Mouse (Mus musculus): Measurements from ENCODE around the gene Pltp. TPM values are rescaled to one million over a fixed set of nuclear protein-coding genes. Genes with fewer than 3 reads are reported as not detected.
"Not testable (repeated sequence)": the region's sequence is repeated elsewhere in the genome, so short reads cannot be mapped to it uniquely, and the experiment has no call there.

Pltp gene
- polyA plus RNA-seq, 1 experiment from 2014 or later: 538 TPM

DNA sequence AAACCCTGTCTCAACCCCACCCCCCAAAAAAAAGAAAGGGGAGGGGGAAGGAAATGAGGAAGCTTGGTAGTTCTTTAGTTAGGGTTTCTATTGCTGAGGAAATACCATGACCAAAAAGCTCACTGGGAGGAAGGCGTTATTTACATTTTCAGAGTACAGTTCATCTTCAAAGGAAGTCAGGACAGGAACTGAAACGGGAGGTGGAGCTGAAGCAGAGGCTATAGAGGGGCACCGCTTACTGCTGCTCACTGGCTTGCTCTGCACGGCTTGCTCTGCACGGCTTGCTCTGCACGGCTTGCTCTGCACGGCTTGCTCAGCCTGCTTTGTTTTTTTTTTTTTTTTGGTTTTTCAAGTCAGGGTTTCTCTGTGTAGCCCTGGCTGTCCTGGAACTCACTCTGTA is 11.0 kb upstream of the Pltp start:
- Histone ChIP-seq H3K36me3 (ENCODE audit: inconsistent target) (no peaks in the 10 kb centered on the region), H3K27ac (peak overlapping the region; percentile 96), H3K79me2 (ENCODE audit: inconsistent target) (no peaks in the 10 kb centered on the region), H3K4me3 (ENCODE audit: inconsistent target) (no peak overlapping the region)
- 2% methylated on average over 7 of the region's 7 CpGs for WGBS (ENCODE audit: missing documents)

DNA sequence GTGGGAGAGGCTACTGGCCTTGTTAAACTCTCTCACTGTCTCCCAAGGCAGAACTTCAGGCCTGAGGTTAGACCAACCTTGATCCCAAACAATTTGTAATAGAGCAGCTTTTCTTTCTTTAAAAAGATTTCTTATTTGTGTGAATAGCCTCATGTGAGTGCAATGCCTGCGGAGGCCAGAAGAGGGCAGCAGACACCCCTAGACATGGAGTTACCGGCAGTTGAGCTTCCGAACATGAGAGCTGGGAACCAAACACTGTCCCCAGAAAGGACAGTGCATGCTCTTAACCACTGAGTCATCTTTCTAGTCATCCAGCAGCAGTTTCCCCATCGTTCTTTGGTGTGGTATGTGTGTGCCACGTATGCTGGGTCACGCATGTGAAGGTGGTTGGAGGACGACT is 10.1 kb upstream of the Pltp start:
- Histone ChIP-seq H3K4me3 (ENCODE audit: inconsistent target) (no peak overlapping the region), H3K79me2 (ENCODE audit: inconsistent target) (no peaks in the 10 kb centered on the region), H3K27ac (peak overlapping the region; percentile 96), H3K36me3 (ENCODE audit: inconsistent target) (no peaks in the 10 kb centered on the region)
- 98% methylated on average over 7 of the region's 7 CpGs for WGBS (ENCODE audit: missing documents)

DNA sequence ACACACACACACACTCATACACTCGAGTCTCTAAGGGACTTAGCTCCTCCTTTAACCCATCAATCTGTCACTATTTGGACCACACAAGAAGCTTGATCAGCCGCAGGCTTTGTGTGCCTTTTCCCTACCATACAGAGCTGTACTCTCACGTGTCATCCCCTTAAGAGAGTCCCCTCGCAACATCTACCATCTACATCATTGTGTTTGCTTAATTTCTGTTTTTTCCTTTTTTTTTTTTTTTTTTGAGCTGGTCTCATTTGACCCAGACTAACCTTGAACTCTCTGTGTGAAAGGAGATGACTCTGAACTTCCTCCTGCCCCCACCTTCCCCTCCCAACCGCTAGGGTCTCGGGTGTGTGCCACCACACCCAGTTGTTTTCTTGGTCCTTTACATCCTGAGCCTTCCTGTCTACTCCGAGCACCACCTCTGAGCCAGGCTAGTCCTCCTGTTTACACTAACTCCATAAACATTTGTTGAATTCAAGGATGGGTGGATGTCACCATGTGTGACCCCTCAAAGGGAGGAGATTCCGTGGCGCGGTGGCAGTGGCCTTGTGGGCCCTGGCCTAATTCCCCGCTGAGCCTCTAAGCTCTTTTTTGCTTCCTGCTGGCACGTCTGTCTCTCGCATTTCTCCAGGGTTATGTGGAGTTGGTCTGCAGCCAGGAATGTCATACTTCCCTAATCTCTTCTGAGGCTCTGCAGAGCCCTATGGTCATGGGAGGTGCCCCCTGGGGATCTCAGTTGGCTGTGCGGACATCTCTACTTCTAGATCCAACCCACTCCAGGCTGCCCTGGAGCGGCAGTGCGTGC is 9.4 kb upstream of the Pltp start:
- 20% methylated on average over 16 of the region's 16 CpGs for WGBS (ENCODE audit: missing documents)
- Histone ChIP-seq H3K79me2 (ENCODE audit: inconsistent target) (no peaks in the 10 kb centered on the region), H3K27ac (peak overlapping the region; percentile 96), H3K4me3 (ENCODE audit: inconsistent target) (no peak overlapping the region), H3K36me3 (ENCODE audit: inconsistent target) (no peaks in the 10 kb centered on the region)

DNA sequence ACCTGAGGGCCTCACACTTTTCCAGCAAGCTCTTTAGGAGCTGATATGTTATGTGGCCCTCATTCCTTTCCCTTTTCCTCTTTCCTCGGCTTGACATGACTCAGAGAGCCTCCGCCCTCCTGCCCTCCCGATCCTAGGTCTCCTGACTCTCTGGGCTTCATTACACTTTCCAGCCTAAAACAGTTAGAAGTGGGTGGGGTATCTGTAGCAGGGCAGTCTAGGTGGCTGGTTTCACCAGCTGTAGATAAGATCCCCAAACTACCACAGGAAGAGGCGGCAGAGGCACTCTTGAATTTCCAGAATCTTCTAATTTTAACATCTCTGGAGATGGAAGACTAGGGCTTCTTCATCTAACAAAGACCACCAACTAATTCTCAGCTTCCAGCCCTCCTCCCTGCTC is 7.1 kb upstream of the Pltp start:
- 70% methylated on average over 4 of the region's 4 CpGs for WGBS (ENCODE audit: missing documents)
- Histone ChIP-seq H3K4me3 (ENCODE audit: inconsistent target) (no peak overlapping the region), H3K36me3 (ENCODE audit: inconsistent target) (no peaks in the 10 kb centered on the region), H3K27ac (peak overlapping the region; percentile 17; the same call in 1 of the 2 replicates), H3K79me2 (ENCODE audit: inconsistent target) (no peaks in the 10 kb centered on the region)

DNA sequence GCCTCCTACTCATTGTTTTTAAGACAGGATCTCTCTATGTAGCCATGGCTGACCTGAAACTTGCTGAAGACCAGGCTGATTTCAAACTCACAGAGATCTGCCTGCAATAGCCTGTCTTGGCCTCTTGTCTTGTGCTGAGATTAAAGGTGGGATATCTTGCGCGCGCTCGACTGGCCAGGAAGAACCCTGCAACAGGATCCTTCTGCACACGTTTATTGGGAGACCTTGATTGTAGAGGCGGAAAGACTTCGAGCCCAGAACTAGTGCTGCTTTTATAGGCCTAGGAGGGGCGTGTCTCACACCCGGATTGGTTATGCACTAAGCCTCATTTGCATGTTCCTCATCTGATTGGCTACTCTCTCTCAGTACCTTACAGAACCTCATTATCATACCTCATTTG is 5.9 kb upstream of the Pltp start:
- H3K79me2 ChIP-seq (ENCODE audit: inconsistent target); H3K36me3 ChIP-seq (ENCODE audit: inconsistent target); H3K4me3 ChIP-seq (ENCODE audit: inconsistent target): not testable (repeated sequence)
- no CpG with 5 or more reads among the region's 9 CpGs for WGBS (ENCODE audit: missing documents)
- H3K27ac ChIP-seq: peak overlapping the region; percentile 96

DNA sequence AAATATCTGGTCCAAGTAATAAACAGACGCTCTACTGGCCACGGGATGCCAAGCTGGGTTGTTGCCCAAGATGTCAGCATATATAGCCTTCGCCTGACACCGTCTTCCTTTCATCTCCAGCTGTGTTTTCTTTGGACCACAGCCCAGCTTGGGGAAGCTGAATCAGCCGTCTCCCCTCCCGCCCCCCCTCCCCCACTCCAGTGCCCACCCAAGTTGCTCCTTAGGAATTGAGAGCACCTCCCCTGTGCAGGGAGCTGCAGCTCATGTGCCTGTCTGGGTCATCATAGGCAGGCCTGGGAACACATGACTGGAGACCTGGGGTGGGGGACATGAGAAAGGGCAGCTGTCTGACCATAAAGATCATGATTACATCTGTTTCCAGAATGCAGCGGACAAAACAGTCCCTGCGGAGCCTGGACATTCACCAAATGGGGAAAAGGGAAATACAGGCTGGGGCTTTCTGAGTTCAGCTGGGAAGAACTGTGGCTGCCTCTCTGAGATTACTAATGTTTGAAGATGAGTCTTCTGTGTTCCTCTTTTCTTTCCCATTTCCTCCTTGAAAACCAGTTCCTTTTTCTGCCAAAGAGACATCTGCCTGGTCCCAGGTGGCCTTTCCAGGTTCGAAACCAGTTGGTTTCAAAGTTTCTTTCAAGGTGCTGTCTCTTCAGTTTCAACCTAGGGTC is 4.8 kb upstream of the Pltp start:
- 2% methylated on average over 8 of the region's 9 CpGs for WGBS (ENCODE audit: missing documents)
- no peaks in the 10 kb centered on the region for H3K79me2 ChIP-seq (ENCODE audit: inconsistent target)
- H3K27ac ChIP-seq: peak overlapping the region; percentile 96

DNA sequence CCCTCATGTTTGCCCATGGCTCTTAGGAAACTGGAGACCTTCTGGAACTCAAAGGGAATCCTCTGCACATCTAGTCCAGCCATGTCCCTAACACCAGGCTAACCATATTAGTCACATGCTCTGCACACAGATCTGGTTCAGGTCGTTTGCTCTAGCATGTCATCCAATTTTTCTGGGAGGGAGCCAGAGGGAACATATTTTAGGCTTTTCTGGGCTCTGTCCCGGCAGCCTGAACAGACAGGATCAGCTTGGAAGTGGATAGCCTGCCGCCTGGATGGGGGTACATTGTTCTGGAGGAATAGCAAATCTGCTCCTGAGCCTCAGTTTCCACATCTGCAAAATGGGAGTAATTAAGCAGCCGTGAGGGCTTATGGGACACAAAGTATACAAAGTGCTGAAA is 3.6 kb upstream of the Pltp start:
- Histone ChIP-seq H3K36me3 (ENCODE audit: inconsistent target) (no peaks in the 10 kb centered on the region), H3K4me3 (ENCODE audit: inconsistent target) (no peak overlapping the region), H3K79me2 (ENCODE audit: inconsistent target) (peaks cover 5% of the 10 kb centered on the region), H3K27ac (peak overlapping the region; percentile 96)
- 85% methylated on average over 4 of the region's 4 CpGs for WGBS (ENCODE audit: missing documents)

More for the DNA sequence above, 4.8 kb upstream of the Pltp start:
- Histone ChIP-seq H3K4me3 (ENCODE audit: inconsistent target) (no peak overlapping the region), H3K36me3 (ENCODE audit: inconsistent target) (no peaks in the 10 kb centered on the region)

DNA sequence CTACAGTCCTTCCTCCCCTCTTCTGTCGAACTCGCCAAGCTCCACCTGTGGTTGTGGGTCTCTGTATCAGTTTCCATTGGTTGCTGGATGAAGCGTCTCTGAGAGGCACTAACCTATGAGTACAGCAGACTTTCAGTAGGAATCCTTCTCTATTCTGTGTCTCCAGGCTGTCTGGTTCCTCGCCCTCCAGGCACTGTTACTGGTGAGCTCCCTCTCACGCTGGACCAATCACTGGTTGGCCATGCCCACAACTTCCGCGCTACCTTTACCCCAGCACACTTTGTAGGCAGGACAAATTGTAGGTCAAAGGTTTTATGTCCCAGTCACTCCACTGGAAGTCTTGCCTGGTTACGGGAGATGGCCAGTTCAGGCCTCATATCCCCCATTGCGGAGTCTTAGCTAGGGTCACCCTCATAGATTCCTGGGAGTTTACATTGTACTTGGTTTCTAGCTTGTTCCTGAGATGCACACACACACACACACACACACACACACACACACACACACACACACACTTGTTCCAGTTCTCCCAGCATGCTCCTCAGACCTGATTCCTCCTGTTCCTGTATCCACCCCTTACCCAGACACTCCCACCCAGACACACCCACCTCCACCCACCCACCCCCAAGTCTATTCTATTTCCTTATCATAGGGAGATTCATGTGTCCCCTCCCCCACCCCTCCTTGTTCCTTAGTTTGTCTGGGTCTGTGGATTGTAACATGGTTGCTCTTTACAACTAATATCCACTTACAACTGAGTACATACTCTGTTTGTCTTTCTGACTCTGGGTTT is 2.3 kb upstream of the Pltp start:
- H3K79me2 ChIP-seq (ENCODE audit: inconsistent target): peaks cover 11% of the 10 kb centered on the region
- no peak overlapping the region for H3K27ac ChIP-seq
- WGBS (ENCODE audit: missing documents): 80% methylated on average over 9 of the region's 9 CpGs
- H3K4me3 ChIP-seq (ENCODE audit: inconsistent target): no peak overlapping the region
- H3K36me3 ChIP-seq (ENCODE audit: inconsistent target): peaks cover 3% of the 10 kb centered on the region

DNA sequence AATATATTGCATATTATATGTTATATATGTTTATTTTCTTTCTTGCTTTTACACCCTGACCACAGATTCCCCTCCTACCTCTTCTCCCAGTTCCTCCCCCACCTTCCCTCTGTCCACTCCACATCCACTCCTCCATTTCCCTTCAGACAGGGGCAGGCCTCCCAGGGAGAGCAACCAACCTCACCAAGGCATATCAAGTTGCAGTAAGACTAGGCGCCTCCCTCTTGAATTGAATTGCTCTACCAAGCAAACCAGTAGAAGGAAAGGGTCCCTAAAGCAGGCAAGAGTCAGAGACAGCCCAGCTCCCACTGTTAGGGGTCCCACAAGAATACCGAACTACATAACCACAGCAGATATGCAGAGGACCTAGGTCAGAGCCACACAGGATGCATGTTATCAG is 1.6 kb upstream of the Pltp start:
- 100% methylated on average over 2 of the region's 2 CpGs for WGBS (ENCODE audit: missing documents)
- H3K4me3 ChIP-seq (ENCODE audit: inconsistent target): no peak overlapping the region
- H3K79me2 ChIP-seq (ENCODE audit: inconsistent target): peaks cover 11% of the 10 kb centered on the region
- H3K27ac ChIP-seq: no peak overlapping the region
- H3K36me3 ChIP-seq (ENCODE audit: inconsistent target): peaks cover 10% of the 10 kb centered on the region

DNA sequence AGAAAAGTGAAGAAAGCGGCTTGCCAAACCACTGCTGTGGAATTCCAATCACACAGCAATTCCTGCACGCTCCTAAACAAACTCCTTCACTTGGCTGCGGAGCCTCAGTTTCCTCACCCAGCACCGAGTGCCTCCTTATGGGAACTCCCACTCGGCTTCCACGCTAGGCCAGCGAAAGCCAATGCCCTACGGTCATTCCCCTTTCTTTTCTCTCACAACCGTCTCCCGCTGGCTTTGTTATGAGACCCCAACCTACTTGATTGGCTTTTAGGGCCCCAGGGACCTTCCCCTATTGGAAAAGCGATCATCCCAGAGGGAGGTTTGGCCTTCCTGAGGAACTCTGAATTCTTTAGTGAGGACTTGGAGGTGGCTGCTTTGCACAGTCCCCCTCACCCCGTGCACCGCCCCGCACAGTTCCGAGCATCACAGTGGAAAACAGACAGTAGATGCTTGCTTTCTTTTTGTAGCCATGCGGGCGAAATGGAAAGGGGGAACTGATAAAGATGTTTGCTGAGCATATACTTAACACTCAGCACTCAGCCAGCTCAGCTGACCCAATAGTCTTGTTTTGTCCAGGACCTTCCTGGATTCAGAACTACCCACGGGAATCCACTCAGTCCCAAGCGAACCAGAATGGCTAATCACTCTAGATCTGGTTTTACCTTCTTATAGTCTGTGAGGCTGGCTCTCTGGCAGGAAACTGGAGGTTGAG is 487 bp upstream of the Pltp start:
- peak overlapping the region; percentile 73 for H3K4me3 ChIP-seq (ENCODE audit: inconsistent target)
- H3K27ac ChIP-seq: peak overlapping the region; percentile 85
- peaks cover 21% of the 10 kb centered on the region for H3K36me3 ChIP-seq (ENCODE audit: inconsistent target)
- WGBS (ENCODE audit: missing documents): 8% methylated on average over 15 of the region's 19 CpGs
- H3K79me2 ChIP-seq (ENCODE audit: inconsistent target): peaks cover 11% of the 10 kb centered on the region

DNA sequence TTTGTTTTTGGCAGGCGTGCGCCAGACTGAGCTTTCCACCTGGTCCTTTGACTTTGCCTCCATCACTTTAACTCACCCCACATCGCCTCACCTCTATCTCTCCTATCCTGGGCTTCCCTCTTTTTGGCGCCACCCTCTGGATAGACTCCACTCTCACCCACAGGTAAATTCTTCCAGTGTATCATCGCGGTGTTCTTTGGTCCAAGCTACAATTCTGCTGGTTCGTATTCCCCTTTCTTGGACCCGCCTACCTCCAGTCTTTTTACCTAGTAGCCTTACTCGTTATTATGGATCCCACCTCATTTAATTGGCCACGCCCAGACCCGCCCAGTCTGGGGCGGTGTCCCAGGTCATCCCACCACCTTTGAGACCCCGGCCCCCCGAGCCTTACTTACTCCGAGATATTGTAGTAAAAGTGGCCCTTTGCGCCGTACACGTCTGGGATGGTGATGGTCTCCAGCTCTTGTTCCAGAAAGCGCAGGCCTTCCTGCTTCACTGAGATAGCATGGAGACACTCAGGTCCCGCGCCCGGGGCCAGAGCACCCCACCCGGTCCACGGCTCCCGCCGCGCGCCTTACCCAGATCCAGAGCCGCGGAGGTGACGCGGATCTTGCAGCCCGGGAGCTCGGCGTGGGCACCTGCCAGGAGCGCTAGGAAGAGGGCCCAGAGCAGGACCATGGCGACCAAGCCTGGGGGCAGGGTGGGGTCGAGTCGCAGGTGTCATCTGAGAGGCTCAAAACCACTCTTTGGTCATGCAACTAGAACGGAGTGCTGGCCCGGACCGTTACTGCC is 1.0 kb downstream of the Pltp start:
- Histone ChIP-seq H3K4me3 (ENCODE audit: inconsistent target) (peak overlapping the region; percentile 73), H3K36me3 (ENCODE audit: inconsistent target) (peaks cover 36% of the 10 kb centered on the region), H3K27ac (peak overlapping the region; percentile 85), H3K79me2 (ENCODE audit: inconsistent target) (peaks cover 11% of the 10 kb centered on the region)
- WGBS (ENCODE audit: missing documents): 3% methylated on average over 40 of the region's 42 CpGs

DNA sequence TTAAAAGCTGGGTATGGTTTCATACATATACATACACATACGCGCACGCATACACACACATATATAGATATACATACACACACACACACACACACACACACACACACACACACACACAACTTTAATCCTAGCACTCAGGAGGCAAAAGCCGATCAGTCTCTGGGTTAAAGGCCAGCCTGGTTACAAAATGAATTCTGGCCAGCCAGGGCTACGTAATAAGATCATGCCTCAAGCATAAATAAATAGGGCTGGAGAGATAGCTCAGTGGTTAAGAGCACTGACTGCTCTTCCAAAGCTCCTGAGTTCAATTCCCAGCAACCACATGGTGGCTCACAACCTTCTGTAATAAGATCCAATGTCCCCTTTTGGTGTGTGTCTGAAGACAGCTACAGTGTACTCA is 1.9 kb downstream of the Pltp start:
- H3K36me3 ChIP-seq (ENCODE audit: inconsistent target): peaks cover 45% of the 10 kb centered on the region
- H3K27ac ChIP-seq: not testable (repeated sequence)
- 90% methylated on average over 5 of the region's 5 CpGs for WGBS (ENCODE audit: missing documents)
- peaks cover 11% of the 10 kb centered on the region for H3K79me2 ChIP-seq (ENCODE audit: inconsistent target)
- H3K4me3 ChIP-seq (ENCODE audit: inconsistent target): peak overlapping the region; percentile 73

DNA sequence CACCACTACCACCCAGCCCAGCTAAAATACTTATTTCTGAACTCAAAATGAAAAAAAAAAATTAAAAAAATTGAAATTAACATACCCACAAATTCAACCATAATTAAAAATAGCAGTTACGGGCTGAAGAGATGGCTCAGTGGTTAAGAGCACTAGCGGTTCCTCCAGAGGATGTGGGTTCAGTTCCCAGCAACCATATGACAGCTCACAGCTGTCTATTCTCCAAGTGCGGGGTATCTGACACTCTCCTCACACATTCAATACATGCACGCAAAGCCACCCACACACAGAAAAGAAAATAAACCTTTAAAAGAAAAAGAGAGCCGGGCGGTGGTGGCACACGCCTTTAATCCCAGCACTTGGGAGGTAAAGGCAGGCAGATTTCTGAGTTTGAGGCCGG is 7.5 kb downstream of the Pltp start:
- no peak overlapping the region for H3K4me3 ChIP-seq (ENCODE audit: inconsistent target)
- H3K36me3 ChIP-seq (ENCODE audit: inconsistent target): peaks cover 96% of the 10 kb centered on the region
- H3K27ac ChIP-seq: no peak overlapping the region
- no peaks in the 10 kb centered on the region; the same call in 1 of the 2 replicates for H3K79me2 ChIP-seq (ENCODE audit: inconsistent target)
- WGBS (ENCODE audit: missing documents): 91% methylated on average over 8 of the region's 8 CpGs

DNA sequence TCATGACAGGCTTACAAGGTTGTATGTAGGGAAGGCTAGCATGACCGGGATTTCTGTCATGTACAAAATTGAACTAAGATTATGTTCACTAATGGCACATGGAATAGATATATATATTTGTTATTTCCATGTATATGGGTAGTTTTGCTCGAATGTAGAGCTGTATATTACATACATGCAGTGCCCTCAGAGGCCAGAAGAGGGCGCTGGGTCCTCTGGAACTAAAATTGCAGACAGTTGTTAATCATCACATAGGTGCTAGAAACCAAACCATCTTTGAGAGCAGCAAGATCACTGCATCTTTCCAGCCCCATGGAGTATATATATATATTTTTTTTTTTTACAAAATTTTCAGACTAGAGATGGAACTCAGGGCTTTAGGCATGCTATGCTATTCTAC is 11.7 kb downstream of the Pltp start:
- peaks cover 88% of the 10 kb centered on the region for H3K36me3 ChIP-seq (ENCODE audit: inconsistent target)
- no peak overlapping the region for H3K4me3 ChIP-seq (ENCODE audit: inconsistent target)
- 60% methylated on average over 3 of the region's 3 CpGs for WGBS (ENCODE audit: missing documents)
- H3K27ac ChIP-seq: no peak overlapping the region
- no peaks in the 10 kb centered on the region for H3K79me2 ChIP-seq (ENCODE audit: inconsistent target)

Data from macrophage (primary cell).